Mouse (Mus musculus) limb, embryonic 14.5 days (tissue): ENCODE data around the gene Gbgt1. TPM values are rescaled to one million over a fixed set of nuclear protein-coding genes. Genes with fewer than 3 reads are reported as not detected.
"Not testable (repeated sequence)": the region's sequence is repeated elsewhere in the genome, so short reads cannot be mapped to it uniquely, and the experiment has no call there.

ENCODE experiments used
- ATAC-seq: fragments of 200-750 bp; cut with Nextera tagmentation; 2 replicates; pipeline ENCODE4 v1.8.0; 2017; ENCODE audit warnings: low read depth, moderate number of reproducible peaks, moderate TSS enrichment; ENCODE audit not compliant: low FRiP score
- DNase-seq: peaks from one replicate; pipeline ENCODE4 v3.0.0-alpha.2; 2015; ENCODE audit warnings: low spot score
- H3K27ac ChIP-seq: fragments of 300-500 bp; sonication (generic); replicated peaks from 2 replicates; pipeline ENCODE4 v1.5.1; 2014; ENCODE audit warnings: low read depth, mild to moderate bottlenecking, low read length, moderate library complexity, mixed read lengths
- H3K27me3 ChIP-seq: fragments of 300-500 bp; sonication (generic); 2 replicates; pipeline ENCODE4 v1.6.1; 2014; ENCODE audit warnings: low read length, mixed read lengths; ENCODE audit not compliant: control insufficient read depth, insufficient read depth
- H3K36me3 ChIP-seq: fragments of 300-500 bp; sonication (generic); 2 replicates; pipeline ENCODE4 v1.6.1; 2014; ENCODE audit warnings: mild to moderate bottlenecking, low read length, moderate library complexity, mixed read lengths; ENCODE audit not compliant: control insufficient read depth, insufficient read depth
- H3K4me1 ChIP-seq: fragments of 300-500 bp; sonication (generic); 2 replicates; pipeline ENCODE4 v1.6.1; 2014; ENCODE audit warnings: antibody characterized with exemption, low read length, mixed read lengths; ENCODE audit not compliant: control insufficient read depth, insufficient read depth
- H3K4me2 ChIP-seq: fragments of 300-500 bp; sonication (generic); replicated peaks from 2 replicates; pipeline ENCODE4 v1.6.1; 2014; ENCODE audit warnings: low read depth, mild to moderate bottlenecking, low read length, moderate library complexity; ENCODE audit not compliant: severe bottlenecking
- H3K4me3 ChIP-seq: fragments of 300-500 bp; sonication (generic); replicated peaks from 2 replicates; pipeline ENCODE4 v1.5.1; 2014; ENCODE audit warnings: low read length
- H3K9ac ChIP-seq: fragments of 300-500 bp; sonication (generic); 2 replicates; pipeline ENCODE4 v1.6.1; 2014; ENCODE audit warnings: mild to moderate bottlenecking, low read depth, low read length, moderate library complexity; ENCODE audit not compliant: severe bottlenecking
- H3K9me3 ChIP-seq: fragments of 300-500 bp; sonication (generic); 2 replicates; pipeline ENCODE4 v1.6.1; 2016; ENCODE audit warnings: low read length; ENCODE audit not compliant: control insufficient read depth
- POLR2A ChIP-seq: fragments of 200-500 bp; IDR thresholded peaks from 2 replicates; pipeline ENCODE4 v1.8.0; 2012; ENCODE audit warnings: inconsistent platforms, mild to moderate bottlenecking, moderate library complexity, borderline replicate concordance; ENCODE audit not compliant: insufficient read depth, insufficient read length; ENCODE audit errors: extremely low read depth
- WGBS: fragments of 180-500 bp; shearing (Covaris S2); extraction: QIAGEN DNeasy Blood & Tissue Kit; methylation state at CpG from one replicate; pipeline ENCODE4 v1.1.7; 2014; 5-methylcytosine and 5-hydroxymethylcytosine counted together
- polyA plus RNA-seq, 2 experiments: library from polyadenylated mRNA; depleted of rRNA in 1 of 2; stranded (reverse) in 1 of 2; unstranded in 1 of 2; fragments of >200 nt; fragmentation: Nextera tagmentation in 1 of 2; extraction: Ambion mirVana in 1 of 2; gene quantifications; 2 replicates each; pipeline versions ENCODE4 v1.2.1 to v1.2.3; 2012 to 2014

Gene Gbgt1
- polyA plus RNA-seq, 2 experiments: 1.0 to 2.1 TPM

- no peak for DNase-seq
- Histone ChIP-seq H3K9me3 (0 out of 2 replicates have a peak, but pooled peaks cover 4% of the 10 kb centered on the region), H3K4me3 (no peak overlapping the region), H3K27ac (no peak overlapping the region), H3K9ac (no peak overlapping the region), H3K27me3 (no peaks in the 10 kb centered on the region), H3K36me3 (peaks cover 35% of the 10 kb centered on the region), H3K4me1 (peaks cover 9% of the 10 kb centered on the region), H3K4me2 (no peak overlapping the region)
- WGBS: 93% methylated on average over 2 of the region's 2 CpGs
- no peak for ATAC-seq
- TF ChIP-seq POLR2A: no peak
These were observed 26.1 kb upstream of the Gbgt1 start for GRCm38 (mm10) chr2:28470591-28470990.

- not testable (repeated sequence) for H3K27ac ChIP-seq, ATAC-seq, H3K4me2 ChIP-seq, H3K9ac ChIP-seq, H3K4me1 ChIP-seq, H3K9me3 ChIP-seq, H3K27me3 ChIP-seq, H3K4me3 ChIP-seq, DNase-seq
- peaks cover 35% of the 10 kb centered on the region for H3K36me3 ChIP-seq
- WGBS: 94% methylated on average over 8 of the region's 8 CpGs
These were observed 24.7 kb upstream of the Gbgt1 start for GRCm38 (mm10) chr2:28472011-28472410.

GRCm38 (mm10) chr2:28477993-28478392 is 18.7 kb upstream of the Gbgt1 start:
- not testable (repeated sequence) for H3K9ac ChIP-seq, H3K36me3 ChIP-seq, H3K4me2 ChIP-seq, DNase-seq, H3K9me3 ChIP-seq, ATAC-seq, H3K27me3 ChIP-seq, H3K4me3 ChIP-seq, H3K27ac ChIP-seq, H3K4me1 ChIP-seq
- WGBS: 91% methylated on average over 5 of the region's 5 CpGs

- peak; percentile 23; the same call in 1 of the 2 replicates for ATAC-seq
- WGBS: 65% methylated on average over 20 of the region's 20 CpGs
- Histone ChIP-seq H3K36me3 (no peaks in the 10 kb centered on the region), H3K9me3 (no peaks in the 10 kb centered on the region), H3K4me1 (0 out of 2 replicates have a peak, but pooled peaks cover 2% of the 10 kb centered on the region), H3K4me3 (no peak overlapping the region), H3K4me2 (no peak overlapping the region), H3K27ac (no peak overlapping the region), H3K9ac (no peak overlapping the region), H3K27me3 (no peaks in the 10 kb centered on the region)
- DNase-seq: no peak
- no peak for TF ChIP-seq POLR2A
These were observed 17.2 kb upstream of the Gbgt1 start for GRCm38 (mm10) chr2:28479208-28480204.

- DNase-seq: no peak
- 0 out of 2 replicates have a peak, but pooled peaks cover 2% of the 10 kb centered on the region for H3K4me1 ChIP-seq
- no peaks in the 10 kb centered on the region for H3K27me3 ChIP-seq
- no peaks in the 10 kb centered on the region for H3K36me3 ChIP-seq
- H3K27ac ChIP-seq: no peak overlapping the region
- WGBS: 57% methylated on average over 2 of the region's 2 CpGs
- no peak for ATAC-seq
- H3K9ac ChIP-seq: no peak overlapping the region
- H3K9me3 ChIP-seq: no peaks in the 10 kb centered on the region
- no peak overlapping the region for H3K4me2 ChIP-seq
- H3K4me3 ChIP-seq: no peak overlapping the region
- no peak for TF ChIP-seq POLR2A
These were observed 12.8 kb upstream of the Gbgt1 start for GRCm38 (mm10) chr2:28483861-28484260.
